Mouse (Mus musculus): ENCODE measurements around the gene Gpr176.

DNA sequence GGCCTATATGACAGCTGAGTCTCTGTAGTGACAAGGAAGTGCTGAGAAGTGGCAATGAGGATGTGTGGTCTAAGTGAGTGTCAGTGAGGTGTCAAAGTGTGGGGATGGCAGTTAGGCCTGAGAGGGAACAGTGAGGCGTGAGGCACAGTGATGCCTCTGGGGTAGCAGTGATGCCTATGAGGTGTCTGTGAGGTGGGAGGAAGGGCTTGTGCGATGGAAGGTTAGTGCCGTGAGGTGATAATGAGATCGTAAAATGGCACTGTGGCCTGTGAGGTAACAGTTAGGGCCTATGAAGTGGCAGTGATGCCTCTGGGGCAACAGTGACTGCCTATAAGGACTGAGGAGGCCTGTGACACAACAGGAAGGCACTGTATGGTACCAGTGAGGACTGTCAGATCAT, 69.8 kb downstream of the Gpr176 start:
- TF ChIP-seq CTCF (IDR thresholded peaks at IDR 0.05; ENCODE audit: low read depth, low read length): no peak
- TF ChIP-seq GATA1 (IDR thresholded peaks at IDR 0.05; ENCODE audit: borderline replicate concordance, low read length): no peak
- TF ChIP-seq POLR2AphosphoS5 (IDR thresholded peaks at IDR 0.05; ENCODE audit: insufficient replicate concordance, low read depth, low read length): no peak
